Mouse (Mus musculus): ENCODE data around the gene Ppp1r1b. TPM values are rescaled to one million over a fixed set of nuclear protein-coding genes. Genes with fewer than 3 reads are reported as not detected.
"Not testable (repeated sequence)": the region's sequence is repeated elsewhere in the genome, so short reads cannot be mapped to it uniquely, and the experiment has no call there.

Ppp1r1b gene
- polyA plus RNA-seq, 3 experiments from 2014 or later, result not detected

DNA sequence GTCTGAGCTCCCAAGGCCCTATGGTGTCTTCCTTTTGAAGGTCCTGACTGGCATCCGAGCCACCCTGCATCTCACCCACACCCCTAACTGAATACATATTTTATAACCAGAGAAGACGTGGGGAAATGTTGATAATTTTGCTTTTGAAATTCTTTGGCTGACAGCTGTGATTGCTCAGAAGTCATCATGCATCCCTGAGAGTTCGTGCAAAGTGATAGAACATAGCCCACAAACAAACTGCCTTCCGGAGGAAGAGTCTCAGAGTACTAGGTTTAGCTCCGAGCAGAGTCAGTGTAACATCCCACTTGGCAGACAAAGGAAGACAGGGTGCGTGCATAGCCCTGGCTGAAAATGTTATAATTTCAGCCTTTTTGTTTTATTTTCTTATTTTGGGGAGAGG lies 25.0 kb downstream of the Ppp1r1b start:
- no peak for ATAC-seq

DNA sequence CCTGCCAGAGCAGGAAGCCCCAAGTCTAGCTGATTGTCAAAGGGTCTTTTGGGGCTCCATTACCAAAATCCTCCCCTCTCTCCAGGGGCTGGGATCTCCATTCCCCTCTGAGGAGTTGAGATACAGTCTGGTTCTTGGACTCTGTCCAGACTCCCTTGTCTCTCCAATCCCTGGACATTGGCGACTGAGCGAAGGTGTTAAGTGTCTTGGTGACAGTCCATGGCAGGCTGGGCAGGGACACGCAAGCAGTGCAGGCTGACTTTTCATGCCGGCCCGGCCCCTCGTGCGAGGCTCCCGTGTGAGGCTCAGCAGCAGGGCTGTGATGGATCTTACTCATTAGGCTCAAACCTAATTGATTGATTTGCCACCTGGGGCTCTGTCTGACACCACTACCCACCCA lies 26.1 kb downstream of the Ppp1r1b start:
- no peak for ATAC-seq

DNA sequence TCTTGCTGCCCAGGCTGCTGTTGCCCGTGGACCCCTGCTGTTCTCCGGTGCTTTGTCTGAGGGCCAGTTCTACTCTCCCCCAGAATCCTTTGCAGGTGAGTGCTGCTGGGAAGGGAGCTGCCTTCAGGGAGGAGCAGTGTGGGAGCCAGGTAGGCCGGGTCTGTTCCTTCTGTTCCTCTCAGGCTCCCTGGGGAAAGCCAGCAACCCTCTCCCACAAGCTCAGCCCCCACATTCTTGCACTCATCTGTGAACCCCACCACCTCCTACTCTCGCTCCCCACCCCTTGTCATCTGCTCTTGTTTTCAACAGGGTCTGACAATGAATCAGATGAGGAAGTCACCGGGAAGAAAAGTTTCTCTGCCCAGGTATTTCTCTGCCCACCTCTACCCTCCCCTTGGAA lies 28.6 kb downstream of the Ppp1r1b start:
- no peak for ATAC-seq

DNA sequence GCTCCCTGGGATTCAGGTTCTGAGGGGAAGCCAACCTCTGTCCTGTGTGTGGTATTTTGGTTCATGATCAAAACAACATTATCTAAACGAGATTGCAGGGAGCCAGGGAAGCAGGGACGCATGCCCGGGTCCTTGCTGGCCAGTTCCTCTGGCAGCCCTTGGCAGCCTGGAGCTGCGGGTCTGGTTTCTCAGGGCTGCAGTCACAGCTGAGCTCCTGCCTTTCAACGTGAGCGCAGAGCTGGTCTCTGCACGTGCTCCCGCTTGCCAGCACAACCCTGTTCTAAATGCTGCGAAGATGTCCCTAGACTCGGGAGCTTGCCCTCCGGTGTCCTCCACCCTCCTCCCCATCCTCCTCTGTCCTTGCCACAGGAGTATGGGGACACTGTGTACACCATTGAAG lies 29.6 kb downstream of the Ppp1r1b start:
- ATAC-seq, result no peak

DNA sequence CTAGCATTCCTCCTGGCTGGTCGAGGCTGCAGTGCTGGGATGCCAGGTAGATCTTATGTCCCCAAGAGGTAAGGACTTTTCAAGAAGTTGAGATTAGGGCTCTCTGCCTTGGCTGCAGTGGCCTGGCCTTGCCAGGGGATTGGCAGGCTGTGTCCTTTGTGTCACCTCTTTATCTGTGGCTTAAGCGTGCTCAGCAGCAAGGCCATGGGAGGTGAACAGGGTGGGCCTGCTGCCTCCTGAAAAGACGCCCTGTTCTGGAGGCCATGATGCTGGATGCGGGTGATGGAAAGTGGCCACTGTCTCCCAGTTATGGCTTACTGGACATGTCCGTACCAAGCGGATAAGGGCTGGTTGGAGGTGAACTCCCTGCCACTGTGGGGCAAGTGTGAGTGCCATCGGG lies 31.2 kb downstream of the Ppp1r1b start:
- ATAC-seq, result no peak

DNA sequence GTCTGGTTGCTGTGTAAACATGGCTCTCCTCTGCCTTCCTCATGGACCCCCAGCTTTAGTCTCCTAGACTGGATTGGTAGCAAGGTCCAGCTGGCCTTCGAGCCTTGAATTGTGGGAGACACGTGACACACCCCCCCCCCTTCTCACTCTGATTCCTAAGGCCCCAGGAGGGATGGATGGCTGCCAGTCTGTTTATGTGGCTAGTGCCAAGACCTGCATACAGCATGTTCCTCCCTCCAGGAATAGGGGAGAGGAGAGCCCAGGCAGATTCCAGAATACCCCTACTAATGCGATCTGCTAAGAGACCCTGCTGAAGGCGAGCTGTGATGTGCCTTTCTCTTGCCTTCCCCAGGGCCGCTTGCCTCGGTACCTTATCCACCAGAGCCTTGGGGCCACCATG lies 31.9 kb downstream of the Ppp1r1b start:
- ATAC-seq, result no peak

DNA sequence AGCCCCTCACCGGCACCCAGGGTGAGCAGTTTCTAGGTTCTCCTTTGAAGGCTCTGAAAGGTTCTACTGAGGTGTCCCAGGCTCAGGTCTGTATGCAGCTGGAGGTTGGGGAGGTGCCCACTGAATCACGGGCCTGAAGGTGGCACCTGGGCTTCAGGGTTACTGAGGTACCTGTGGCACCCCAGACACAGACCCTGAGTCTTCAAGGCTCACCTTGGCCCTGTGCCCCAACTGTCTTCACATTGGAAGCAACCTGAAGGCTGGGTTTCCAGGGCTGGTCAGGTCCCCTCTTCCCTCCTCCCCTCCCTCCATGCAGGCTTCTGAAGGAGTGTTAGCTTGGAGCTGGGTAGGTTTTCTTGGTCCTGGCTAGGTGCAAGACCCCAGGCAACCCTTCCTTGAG lies 33.4 kb downstream of the Ppp1r1b start:
- ATAC-seq, result no peak

DNA sequence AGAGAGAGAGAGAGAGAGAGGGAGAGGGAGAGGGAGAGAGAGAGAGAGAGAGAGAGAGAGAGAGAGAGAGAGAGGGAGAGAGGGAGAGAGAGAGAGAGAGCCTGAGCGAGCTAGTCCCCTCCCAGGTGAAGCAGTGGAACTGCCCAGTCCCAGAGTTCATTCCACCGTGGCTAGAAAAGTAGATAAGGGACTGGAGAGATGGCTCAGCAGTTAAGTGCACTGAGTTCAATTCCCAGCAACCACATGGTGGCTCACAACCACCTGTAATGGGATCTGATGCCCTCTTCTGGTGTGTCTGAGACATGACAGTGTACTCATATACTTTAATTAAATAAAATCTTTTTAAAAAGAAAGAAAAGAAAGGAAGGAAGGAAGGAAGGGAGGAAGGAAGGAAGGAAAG lies 34.2 kb downstream of the Ppp1r1b start:
- ATAC-seq, result not testable (repeated sequence)

DNA sequence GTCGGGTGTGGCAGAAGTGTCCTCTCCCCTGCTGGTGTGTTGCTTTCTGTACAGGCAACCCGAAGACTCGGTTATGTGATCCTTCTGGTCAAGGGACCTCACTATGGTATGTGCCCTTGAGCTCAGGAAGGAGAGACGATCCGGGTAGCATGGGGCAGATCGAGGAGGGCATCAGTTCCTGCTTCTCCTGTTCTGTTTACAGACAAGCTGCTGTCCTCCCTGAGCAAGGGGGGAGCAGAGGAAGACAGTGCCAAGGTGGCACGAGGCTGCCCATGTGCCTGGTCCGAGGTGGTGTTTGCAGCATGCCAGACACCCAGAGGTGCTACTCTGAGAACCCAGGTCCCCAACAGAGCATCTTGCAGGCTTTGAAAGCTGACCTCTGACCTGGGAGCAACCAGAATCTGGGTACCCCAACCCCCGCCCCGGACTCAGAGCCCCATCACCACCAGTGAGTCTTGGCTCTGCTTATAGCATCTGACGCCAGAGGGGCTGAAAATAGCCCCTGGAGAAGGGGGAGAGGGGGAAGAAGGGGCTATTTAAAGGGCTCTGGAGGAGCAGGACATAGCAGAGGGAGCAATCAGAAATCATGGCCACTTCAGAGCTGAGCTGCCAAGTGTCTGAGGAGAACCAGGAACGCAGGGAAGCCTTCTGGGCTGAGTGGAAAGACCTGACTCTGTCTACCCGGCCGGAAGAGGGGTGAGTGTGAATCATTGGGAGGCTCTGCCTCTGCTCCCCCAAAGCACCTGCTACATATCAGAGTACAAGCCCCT lies 35.2 kb downstream of the Ppp1r1b start, which contains the start of gene Tcap:
TSS of gene Tcap (plus strand) at position 551 of the 770 bp plus-strand sequence.
- ATAC-seq, result no peak

DNA sequence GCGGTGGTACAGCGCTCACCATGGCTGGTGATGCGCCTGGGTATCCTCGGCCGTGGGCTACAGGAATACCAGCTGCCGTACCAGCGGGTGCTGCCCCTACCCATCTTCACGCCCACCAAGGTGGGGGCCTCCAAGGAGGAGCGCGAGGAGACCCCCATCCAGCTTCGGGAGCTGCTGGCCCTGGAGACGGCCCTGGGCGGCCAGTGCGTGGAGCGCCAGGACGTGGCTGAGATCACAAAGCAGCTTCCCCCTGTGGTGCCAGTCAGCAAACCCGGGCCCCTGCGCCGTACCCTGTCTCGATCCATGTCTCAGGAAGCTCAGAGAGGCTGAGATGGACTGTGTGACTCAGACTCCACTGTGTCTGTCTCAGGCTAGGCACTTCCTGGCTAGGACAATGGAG lies 36.0 kb downstream of the Ppp1r1b start:
- ATAC-seq, result no peak

DNA sequence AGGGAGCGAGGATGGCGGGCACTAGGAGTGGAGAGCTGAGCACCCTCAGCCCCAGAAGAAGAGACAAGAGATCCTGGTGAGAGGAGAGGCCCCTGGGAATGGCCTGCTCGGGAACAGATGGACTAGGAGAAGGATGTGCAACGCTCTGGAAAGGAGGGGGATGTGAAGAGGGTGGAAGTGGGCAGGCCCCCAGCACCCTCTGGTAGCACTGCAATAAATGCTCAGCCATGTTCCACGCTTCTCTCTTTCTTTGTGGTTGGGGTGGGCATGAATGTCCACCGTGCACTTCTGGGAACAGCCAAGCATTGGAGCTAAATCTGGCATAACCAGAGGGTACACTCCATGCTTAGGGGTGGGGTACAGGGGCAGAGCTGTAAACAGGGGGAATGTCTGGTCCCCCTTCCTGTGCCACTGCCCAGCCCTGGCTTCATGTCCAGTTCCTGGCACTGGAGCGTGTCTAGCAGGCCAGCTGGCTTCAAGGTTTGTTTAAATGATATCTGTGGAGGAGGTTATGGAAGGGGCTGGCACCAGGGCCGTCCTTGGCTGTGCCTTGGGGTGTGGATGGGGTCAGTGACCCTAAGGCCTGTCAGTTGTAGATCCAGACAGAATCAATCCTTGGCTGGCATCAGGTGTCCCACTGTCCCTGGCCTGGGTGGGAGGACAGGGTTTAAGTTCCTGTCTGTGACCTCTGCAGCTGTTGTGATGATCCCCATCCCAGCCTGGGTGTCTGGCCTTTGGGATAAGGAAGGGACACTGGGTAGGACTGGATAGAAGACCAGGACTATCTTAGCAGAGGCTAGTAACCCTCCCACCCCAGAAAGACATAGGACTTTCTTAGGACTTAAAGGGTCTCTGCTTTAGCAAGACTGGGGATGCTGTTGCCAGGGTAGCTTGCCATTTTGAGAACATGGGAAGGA lies 36.8 kb downstream of the Ppp1r1b start:
- ATAC-seq, result no peak

DNA sequence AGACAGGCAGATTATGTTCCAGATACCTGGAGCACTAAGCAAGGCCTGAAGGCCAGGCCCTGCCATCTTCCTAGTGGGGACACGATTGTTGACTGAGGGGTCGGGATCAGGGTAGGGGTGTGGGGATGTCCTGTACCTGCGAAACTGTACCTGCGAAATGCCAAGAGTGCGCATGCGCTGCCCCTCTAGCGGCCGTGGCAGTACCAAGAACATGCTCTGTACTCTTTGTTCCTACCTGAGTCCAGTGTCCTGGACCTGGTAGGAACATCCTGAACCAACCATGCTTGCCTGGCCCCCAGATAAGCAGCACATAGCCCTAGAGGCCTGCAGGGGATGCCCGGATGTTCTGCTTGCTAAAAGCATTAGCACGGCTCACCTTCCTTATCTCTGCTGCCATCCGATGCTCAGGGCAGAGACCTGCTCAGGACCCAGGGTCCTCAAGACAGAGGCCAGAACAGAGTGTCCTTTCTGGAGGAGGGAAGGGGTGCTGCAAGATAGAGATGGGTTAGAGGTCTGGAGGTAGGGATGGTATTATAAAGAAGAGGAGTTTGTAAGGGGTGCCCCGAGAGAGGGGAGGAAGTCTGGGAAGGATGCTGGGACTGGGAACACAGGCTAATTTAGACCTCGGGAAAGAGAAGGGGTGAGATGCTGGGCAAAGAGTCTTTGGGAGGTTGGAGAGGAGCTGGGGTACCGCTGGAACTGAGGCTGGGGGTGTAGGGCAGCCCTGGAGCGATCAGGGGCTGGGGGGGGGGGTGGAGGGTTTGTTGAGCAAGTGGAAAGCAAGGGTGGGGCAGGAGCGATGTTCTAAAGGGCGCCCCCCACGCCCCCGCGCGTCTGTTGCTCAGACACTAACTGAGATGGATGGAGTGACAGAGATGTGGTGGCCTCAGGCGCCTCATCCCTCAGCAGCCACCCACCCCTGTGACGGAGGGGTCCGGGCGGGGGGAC lies 37.7 kb downstream of the Ppp1r1b start, which contains the start of gene Pnmt:
TSS of gene Pnmt (plus strand) at position 813 of the 948 bp plus-strand sequence.
- no peak for ATAC-seq

DNA sequence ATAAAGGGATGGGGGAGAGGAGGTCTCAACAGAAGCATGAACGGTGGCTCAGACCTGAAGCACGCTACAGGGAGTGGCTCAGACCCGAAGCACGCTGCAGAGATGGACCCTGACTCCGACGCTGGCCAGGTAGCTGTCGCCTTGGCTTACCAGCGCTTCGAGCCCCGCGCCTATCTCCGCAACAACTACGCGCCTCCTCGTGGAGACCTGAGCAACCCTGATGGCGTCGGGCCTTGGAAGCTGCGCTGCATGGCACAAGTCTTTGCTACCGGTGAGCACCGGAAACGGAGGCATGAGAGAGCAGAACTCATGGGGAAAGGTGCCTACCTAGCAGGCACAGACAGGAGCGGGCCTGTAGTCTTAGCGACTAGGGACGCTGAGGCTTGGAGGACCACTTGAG lies 38.4 kb downstream of the Ppp1r1b start:
- no peak for ATAC-seq

DNA sequence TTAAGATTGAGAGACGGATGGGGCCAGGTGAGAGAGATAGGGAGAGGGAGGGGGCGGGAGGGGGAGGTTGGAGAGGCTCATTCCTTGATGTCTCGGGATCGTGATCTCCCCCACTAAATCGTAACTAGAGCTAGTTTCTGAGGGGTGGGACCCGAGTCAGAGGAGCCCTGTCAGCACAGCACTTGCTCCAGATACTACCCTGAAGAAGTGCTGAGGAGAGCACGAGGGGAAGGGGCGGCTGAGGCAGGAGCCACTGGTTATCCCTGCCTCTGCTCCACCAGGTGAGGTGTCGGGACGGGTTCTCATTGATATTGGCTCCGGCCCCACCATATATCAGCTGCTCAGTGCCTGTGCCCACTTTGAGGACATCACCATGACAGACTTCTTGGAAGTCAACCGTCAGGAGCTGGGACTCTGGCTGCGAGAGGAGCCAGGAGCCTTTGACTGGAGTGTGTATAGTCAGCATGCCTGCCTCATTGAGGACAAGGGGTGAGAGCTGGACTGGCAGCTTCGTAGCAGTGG lies 38.9 kb downstream of the Ppp1r1b start:
- no peak for ATAC-seq

DNA sequence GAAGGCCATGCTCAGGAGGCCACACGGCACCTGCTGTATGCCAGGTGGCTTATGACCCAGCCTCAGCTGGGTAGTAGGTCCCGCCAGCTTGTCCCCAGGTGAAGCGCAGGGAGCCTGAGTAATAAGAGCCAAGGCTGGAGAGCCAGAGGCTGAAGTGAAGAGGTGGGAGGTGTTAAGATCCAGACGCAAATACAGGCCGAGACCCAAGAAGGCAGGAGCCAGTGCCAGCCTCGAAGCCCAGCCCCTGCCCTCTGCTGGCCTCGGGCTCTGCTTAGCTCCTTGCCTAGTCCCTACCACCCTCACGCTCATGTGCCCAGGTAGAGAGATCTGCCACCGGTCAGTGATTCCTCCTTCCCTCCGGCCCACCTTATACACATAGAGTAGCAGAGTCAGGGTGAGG lies 40.1 kb downstream of the Ppp1r1b start:
- ATAC-seq, result no peak

DNA sequence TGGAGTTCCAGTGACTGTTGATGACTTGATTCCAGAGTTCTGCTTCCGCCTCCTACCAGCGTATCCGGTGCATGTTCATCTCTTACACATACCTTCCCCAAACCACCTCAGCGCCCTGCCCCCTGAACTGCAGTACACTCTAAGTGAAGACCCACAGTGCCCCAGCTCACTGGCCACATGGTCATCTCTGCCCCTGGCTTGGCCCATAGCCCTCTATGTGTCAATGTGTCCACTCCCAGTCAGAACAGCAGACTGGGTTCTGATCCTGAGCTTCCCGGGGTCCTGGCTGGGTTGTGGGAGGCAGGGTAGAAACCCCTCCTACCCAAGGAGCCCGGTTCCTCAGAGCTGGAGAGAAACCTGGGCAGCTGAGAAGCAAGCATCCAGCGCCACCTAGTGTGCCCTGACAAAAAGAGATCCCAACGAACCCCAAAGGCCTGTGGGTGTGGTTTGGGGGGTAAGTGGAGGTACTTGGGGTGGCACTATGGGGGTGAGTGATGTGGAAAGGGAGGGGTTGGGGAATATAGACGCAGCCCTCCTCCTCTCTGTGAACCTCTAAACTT lies 41.1 kb downstream of the Ppp1r1b start:
- ATAC-seq, result no peak

DNA sequence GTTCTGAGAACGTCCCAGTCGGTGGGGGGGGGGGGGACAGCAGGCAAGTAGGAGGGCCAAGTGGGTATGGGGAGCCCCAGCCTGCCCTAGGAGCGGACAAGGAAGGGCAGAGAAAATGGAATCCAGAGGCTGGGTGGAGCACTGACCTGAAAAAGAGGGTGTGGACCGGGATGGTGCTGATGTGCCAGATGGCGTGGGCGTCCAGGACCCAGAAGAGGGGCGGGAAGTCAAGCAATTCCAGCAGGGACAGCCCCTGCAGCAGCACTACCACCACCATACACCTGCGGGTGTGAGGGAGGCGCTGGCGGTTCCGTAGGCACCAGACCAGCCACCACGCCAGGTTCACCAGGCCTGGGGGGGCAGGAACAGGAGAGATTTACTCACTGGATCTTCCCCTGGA lies 41.9 kb downstream of the Ppp1r1b start:
- no peak for ATAC-seq

DNA sequence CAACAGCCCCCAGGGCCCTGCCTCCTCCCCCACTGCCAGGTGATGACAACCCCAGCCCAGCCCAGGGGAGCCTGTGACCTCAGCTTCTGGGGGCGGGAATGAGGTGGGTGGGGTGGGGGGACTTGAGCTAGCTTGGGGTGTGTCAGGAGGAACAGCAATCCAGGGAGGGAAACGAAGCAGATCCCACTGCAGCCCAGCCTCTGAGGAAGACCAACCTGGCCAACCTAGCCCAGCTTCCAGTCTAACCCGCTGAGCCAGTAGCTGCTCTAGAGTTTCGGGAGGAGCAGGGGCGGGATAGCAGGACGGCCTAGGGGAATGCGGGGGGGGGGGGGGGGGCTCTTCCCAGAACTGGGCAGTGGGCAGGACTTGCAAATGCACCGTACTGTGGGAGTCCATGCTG lies 43.8 kb downstream of the Ppp1r1b start:
- no peak for ATAC-seq

DNA sequence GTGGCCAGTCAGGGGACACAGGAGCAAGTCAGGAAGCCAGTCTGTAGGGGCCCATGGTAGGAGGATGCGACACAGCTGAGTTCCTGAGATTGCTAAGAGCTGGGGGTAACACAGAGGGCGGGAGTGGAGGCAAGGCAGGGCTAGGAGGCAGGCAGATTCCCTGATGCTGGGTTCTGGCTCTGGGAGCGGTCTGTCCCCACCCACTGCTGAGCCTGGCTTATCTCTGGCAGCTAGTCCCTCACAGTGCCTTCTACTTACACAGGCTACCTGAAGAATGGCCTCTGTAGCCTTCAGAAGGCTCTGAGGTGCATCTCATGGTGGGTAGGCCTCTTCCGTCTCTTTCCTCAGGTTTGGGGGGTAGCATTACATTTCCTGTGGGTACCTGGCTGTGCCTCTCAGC lies 44.4 kb downstream of the Ppp1r1b start:
- no peak for ATAC-seq

DNA sequence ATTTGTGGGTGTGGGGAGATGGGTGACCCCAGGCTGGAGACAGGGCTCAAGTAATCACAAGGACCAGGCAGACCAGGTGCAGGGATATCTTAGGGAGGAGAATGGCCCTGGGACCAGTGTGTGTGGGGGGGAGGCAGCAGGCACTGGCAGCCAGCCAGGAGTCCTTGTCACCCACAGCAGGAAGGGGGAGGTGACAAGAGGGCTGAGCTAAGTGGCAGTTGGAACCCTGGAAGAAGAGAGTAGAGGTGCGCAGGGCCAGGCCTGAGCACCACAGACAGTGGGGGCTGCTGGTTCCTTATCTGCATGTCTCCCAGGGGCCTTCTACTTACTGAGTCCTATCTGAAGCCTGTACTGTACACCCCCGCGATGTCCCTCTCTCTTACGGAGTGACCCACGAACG lies 45.1 kb downstream of the Ppp1r1b start:
- no peak for ATAC-seq

DNA sequence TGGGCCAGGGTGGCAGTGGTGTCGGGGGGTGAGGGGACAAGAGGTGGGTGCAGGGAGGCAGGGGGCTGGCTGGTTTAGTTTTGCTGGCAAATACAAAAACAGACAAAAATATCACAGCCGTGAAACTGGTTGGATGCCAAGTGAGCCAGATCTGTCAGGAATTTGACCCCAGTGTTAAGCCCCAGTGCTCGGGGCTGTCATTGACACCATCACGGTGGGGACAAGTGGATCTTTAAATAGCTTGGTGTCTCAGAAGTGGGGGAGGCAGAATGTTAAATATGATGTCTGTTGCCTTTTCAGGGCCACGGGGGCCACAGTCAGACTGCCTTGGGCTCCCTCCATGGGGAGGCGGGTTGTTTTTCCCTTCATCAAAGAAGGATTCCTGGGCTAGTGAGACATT lies 46.1 kb downstream of the Ppp1r1b start:
- no peak for ATAC-seq

DNA sequence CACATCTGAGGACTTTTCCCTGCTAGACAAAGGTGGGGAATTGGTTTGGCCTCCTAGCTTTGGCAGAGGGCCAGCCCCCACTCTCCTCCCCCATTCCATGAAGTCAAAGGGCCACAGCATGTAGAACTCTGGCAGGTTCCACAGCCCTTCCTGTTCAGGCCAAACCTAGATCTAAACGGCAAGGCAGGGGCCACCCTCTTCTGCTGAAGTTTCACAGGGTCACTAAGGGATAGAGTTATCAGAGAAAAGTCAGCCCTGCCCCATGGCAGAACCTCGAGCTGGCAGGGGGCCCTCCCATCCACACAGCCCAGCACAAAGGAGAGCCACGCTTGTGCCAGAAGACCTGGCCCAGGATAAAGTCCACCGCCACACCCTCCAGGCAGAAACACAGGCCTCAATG lies 46.8 kb downstream of the Ppp1r1b start:
- no peak for ATAC-seq

All from inflammation-experienced regulatory T-cells, adult 6 months (primary cell).